Mouse (Mus musculus): ENCODE measurements around the gene Med9.
A peak's percentile ranks its signal among the peaks of the same experiment; 100 is the strongest.

The Med9 gene

GRCm38 (mm10) chr11:59911523-59911922 lies 36.5 kb upstream of the Med9 start:
- Histone ChIP-seq H3K9me3 (ENCODE audit: low read length) (no peaks in the 10 kb centered on the region), H3K4me1 (replicated peaks; ENCODE audit: low read depth, low read length) (peaks cover 28% of the 10 kb centered on the region), H3K27me3 (ENCODE audit: insufficient read depth, low read length) (no peaks in the 10 kb centered on the region), H3K4me3 (replicated peaks; ENCODE audit: low read length) (no peak overlapping the region), H3K36me3 (ENCODE audit: insufficient read depth, low read length) (no peaks in the 10 kb centered on the region)
- TF ChIP-seq NANOG (IDR thresholded peaks at IDR 0.05; ENCODE audit: borderline replicate concordance, low read length) (no peak), CTCF (conservative IDR thresholded peaks at IDR 0.05; ENCODE audit: low read length) (no peak), POU5F1 (IDR thresholded peaks at IDR 0.05; ENCODE audit: borderline replicate concordance, low read length) (no peak)

- Histone ChIP-seq H3K9me3 (ENCODE audit: low read length) (no peaks in the 10 kb centered on the region), H3K36me3 (ENCODE audit: insufficient read depth, low read length) (no peaks in the 10 kb centered on the region), H3K27me3 (ENCODE audit: insufficient read depth, low read length) (no peaks in the 10 kb centered on the region), H3K4me3 (replicated peaks; ENCODE audit: low read length) (no peak overlapping the region), H3K4me1 (replicated peaks; ENCODE audit: low read depth, low read length) (peaks cover 8% of the 10 kb centered on the region)
- TF ChIP-seq NANOG (IDR thresholded peaks at IDR 0.05; ENCODE audit: borderline replicate concordance, low read length) (no peak), CTCF (conservative IDR thresholded peaks at IDR 0.05; ENCODE audit: low read length) (no peak), POU5F1 (IDR thresholded peaks at IDR 0.05; ENCODE audit: borderline replicate concordance, low read length) (no peak)
Measured at GRCm38 (mm10) chr11:59913702-59914101, 34.3 kb upstream of the Med9 start.

GRCm38 (mm10) chr11:59918014-59918413 lies 30.0 kb upstream of the Med9 start:
- no peaks in the 10 kb centered on the region for H3K9me3 ChIP-seq (ENCODE audit: low read length)
- no peak overlapping the region for H3K4me3 ChIP-seq (replicated peaks; ENCODE audit: low read length)
- H3K36me3 ChIP-seq (ENCODE audit: insufficient read depth, low read length): no peaks in the 10 kb centered on the region
- no peaks in the 10 kb centered on the region for H3K27me3 ChIP-seq (ENCODE audit: insufficient read depth, low read length)
- TF ChIP-seq POU5F1 (IDR thresholded peaks at IDR 0.05; ENCODE audit: borderline replicate concordance, low read length) (no peak), NANOG (IDR thresholded peaks at IDR 0.05; ENCODE audit: borderline replicate concordance, low read length) (no peak), CTCF (conservative IDR thresholded peaks at IDR 0.05; ENCODE audit: low read length) (no peak)
- peaks cover 16% of the 10 kb centered on the region for H3K4me1 ChIP-seq (replicated peaks; ENCODE audit: low read depth, low read length)

GRCm38 (mm10) chr11:59919401-59919800 lies 28.6 kb upstream of the Med9 start:
- peaks cover 16% of the 10 kb centered on the region for H3K4me1 ChIP-seq (replicated peaks; ENCODE audit: low read depth, low read length)
- no peaks in the 10 kb centered on the region for H3K9me3 ChIP-seq (ENCODE audit: low read length)
- no peak for TF ChIP-seq NANOG (IDR thresholded peaks at IDR 0.05; ENCODE audit: borderline replicate concordance, low read length)
- TF ChIP-seq CTCF (conservative IDR thresholded peaks at IDR 0.05; ENCODE audit: low read length): no peak
- TF ChIP-seq POU5F1 (IDR thresholded peaks at IDR 0.05; ENCODE audit: borderline replicate concordance, low read length): no peak
- H3K36me3 ChIP-seq (ENCODE audit: insufficient read depth, low read length): no peaks in the 10 kb centered on the region
- no peaks in the 10 kb centered on the region for H3K27me3 ChIP-seq (ENCODE audit: insufficient read depth, low read length)
- H3K4me3 ChIP-seq (replicated peaks; ENCODE audit: low read length): no peak overlapping the region

- H3K4me1 ChIP-seq (replicated peaks; ENCODE audit: low read depth, low read length): peaks cover 16% of the 10 kb centered on the region
- no peaks in the 10 kb centered on the region for H3K36me3 ChIP-seq (ENCODE audit: insufficient read depth, low read length)
- H3K4me3 ChIP-seq (replicated peaks; ENCODE audit: low read length): no peak overlapping the region
- TF ChIP-seq POU5F1 (IDR thresholded peaks at IDR 0.05; ENCODE audit: borderline replicate concordance, low read length) (no peak), CTCF (conservative IDR thresholded peaks at IDR 0.05; ENCODE audit: low read length) (no peak), NANOG (IDR thresholded peaks at IDR 0.05; ENCODE audit: borderline replicate concordance, low read length) (no peak)
- H3K27me3 ChIP-seq (ENCODE audit: insufficient read depth, low read length): no peaks in the 10 kb centered on the region
- no peaks in the 10 kb centered on the region for H3K9me3 ChIP-seq (ENCODE audit: low read length)
Measured at GRCm38 (mm10) chr11:59920331-59920730, 27.7 kb upstream of the Med9 start.

GRCm38 (mm10) chr11:59921265-59921664 lies 26.7 kb upstream of the Med9 start:
- TF ChIP-seq NANOG (IDR thresholded peaks at IDR 0.05; ENCODE audit: borderline replicate concordance, low read length) (no peak), CTCF (conservative IDR thresholded peaks at IDR 0.05; ENCODE audit: low read length) (no peak), POU5F1 (IDR thresholded peaks at IDR 0.05; ENCODE audit: borderline replicate concordance, low read length) (no peak)
- peak overlapping the region; percentile 39; the same call in 1 of the 2 replicates for H3K4me3 ChIP-seq (replicated peaks; ENCODE audit: low read length)

GRCm38 (mm10) chr11:59930031-59930430 lies 18.0 kb upstream of the Med9 start:
- peaks cover 21% of the 10 kb centered on the region for H3K4me1 ChIP-seq (replicated peaks; ENCODE audit: low read depth, low read length)
- no peaks in the 10 kb centered on the region for H3K9me3 ChIP-seq (ENCODE audit: low read length)
- H3K4me3 ChIP-seq (replicated peaks; ENCODE audit: low read length): no peak overlapping the region
- TF ChIP-seq CTCF (conservative IDR thresholded peaks at IDR 0.05; ENCODE audit: low read length) (no peak), NANOG (IDR thresholded peaks at IDR 0.05; ENCODE audit: borderline replicate concordance, low read length) (no peak), POU5F1 (IDR thresholded peaks at IDR 0.05; ENCODE audit: borderline replicate concordance, low read length) (no peak)
- H3K36me3 ChIP-seq (ENCODE audit: insufficient read depth, low read length): no peaks in the 10 kb centered on the region
- peaks cover 36% of the 10 kb centered on the region for H3K27me3 ChIP-seq (ENCODE audit: insufficient read depth, low read length)

More at GRCm38 (mm10) chr11:59921265-59921664, 26.7 kb upstream of the Med9 start:
- Histone ChIP-seq H3K4me1 (replicated peaks; ENCODE audit: low read depth, low read length) (peaks cover 16% of the 10 kb centered on the region), H3K36me3 (ENCODE audit: insufficient read depth, low read length) (no peaks in the 10 kb centered on the region), H3K9me3 (ENCODE audit: low read length) (no peaks in the 10 kb centered on the region), H3K27me3 (ENCODE audit: insufficient read depth, low read length) (no peaks in the 10 kb centered on the region)

- Histone ChIP-seq H3K27me3 (ENCODE audit: insufficient read depth, low read length) (peaks cover 38% of the 10 kb centered on the region), H3K4me1 (replicated peaks; ENCODE audit: low read depth, low read length) (peaks cover 14% of the 10 kb centered on the region), H3K4me3 (replicated peaks; ENCODE audit: low read length) (no peak overlapping the region), H3K9me3 (ENCODE audit: low read length) (no peaks in the 10 kb centered on the region), H3K36me3 (ENCODE audit: insufficient read depth, low read length) (no peaks in the 10 kb centered on the region)
- TF ChIP-seq POU5F1 (IDR thresholded peaks at IDR 0.05; ENCODE audit: borderline replicate concordance, low read length): no peak
- no peak for TF ChIP-seq CTCF (conservative IDR thresholded peaks at IDR 0.05; ENCODE audit: low read length)
- no peak for TF ChIP-seq NANOG (IDR thresholded peaks at IDR 0.05; ENCODE audit: borderline replicate concordance, low read length)
Measured at GRCm38 (mm10) chr11:59932560-59933337, 15.3 kb upstream of the Med9 start.

Data from E14TG2a.4 (cell line).